Mouse (Mus musculus): ENCODE measurements around the gene Slc2a9. TPM values are rescaled to one million over a fixed set of nuclear protein-coding genes. Genes with fewer than 3 reads are reported as not detected.

The Slc2a9 gene
- polyA plus RNA-seq, 1 experiment, result 3.2 TPM

DNA sequence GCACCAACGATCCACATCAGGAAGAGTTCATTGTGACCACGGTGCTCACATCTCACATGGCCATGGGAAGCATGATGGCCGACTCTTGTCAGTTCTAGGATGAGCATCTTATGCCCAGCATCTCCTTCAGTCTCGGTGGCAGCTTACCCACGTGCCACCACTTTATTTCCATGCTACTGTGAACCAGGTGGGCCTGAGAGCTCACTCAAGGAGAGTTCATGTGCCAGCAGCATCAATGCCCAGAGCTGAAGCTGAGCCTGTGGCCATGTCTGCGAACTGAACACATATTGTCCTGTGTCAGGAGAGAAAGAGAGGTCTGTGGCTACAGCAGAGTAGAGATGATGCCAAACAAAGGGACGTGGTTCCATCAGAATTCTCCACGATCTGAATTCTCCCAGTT is 53.3 kb downstream of the Slc2a9 start:
- no peak for DNase-seq (ENCODE audit: low read depth in 1 of 2, low spot score in 2 of 2)
- Histone ChIP-seq H3K4me1 (ENCODE audit: control insufficient read depth, insufficient read depth, insufficient read length) (no peaks in the 10 kb centered on the region), H3K27me3 (ENCODE audit: control insufficient read depth, insufficient read depth, low read length) (no peaks in the 10 kb centered on the region), H3K36me3 (ENCODE audit: control insufficient read depth, insufficient read depth, low read length) (no peaks in the 10 kb centered on the region), H3K27ac (ENCODE audit: insufficient read depth, low read length) (no peak overlapping the region), H3K4me3 (ENCODE audit: extremely low read depth, insufficient read depth, insufficient read length) (no peak overlapping the region)
- TF ChIP-seq POLR2A (IDR thresholded peaks at IDR 0.05; ENCODE audit: low read depth, low read length) (no peak), CTCF (IDR thresholded peaks at IDR 0.05; ENCODE audit: extremely low read depth, insufficient read depth, insufficient read length, insufficient replicate concordance) (no peak)
- 94% methylated on average over 8 of the region's 8 CpGs for WGBS

DNA sequence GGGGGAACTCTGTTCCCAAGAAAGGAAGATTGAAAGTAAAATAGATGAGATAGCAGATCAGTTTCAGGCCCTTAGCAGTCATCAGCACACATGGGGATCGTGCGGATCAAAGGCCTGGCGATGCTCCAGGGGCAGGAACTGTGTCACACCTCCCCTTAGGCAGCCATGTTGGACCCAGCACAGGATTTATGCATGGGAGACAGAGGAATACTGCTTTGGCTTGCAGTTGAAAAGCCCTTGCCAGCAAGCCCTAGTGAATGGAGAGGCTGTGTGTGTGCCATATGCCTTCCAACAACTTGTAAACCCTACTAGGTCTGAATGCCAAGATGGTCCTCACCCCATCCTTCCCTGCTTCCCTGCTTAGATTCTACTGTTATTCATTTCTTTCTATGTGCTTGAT is 54.8 kb downstream of the Slc2a9 start:
- Histone ChIP-seq H3K4me1 (ENCODE audit: control insufficient read depth, insufficient read depth, insufficient read length) (no peaks in the 10 kb centered on the region), H3K27ac (ENCODE audit: insufficient read depth, low read length) (no peak overlapping the region), H3K4me3 (ENCODE audit: extremely low read depth, insufficient read depth, insufficient read length) (no peak overlapping the region), H3K27me3 (ENCODE audit: control insufficient read depth, insufficient read depth, low read length) (no peaks in the 10 kb centered on the region), H3K36me3 (ENCODE audit: control insufficient read depth, insufficient read depth, low read length) (no peaks in the 10 kb centered on the region)
- DNase-seq (ENCODE audit: low read depth in 1 of 2, low spot score in 2 of 2), result no peak
- 97% methylated on average over 3 of the region's 3 CpGs for WGBS
- TF ChIP-seq CTCF (IDR thresholded peaks at IDR 0.05; ENCODE audit: extremely low read depth, insufficient read depth, insufficient read length, insufficient replicate concordance), result no peak
- TF ChIP-seq POLR2A (IDR thresholded peaks at IDR 0.05; ENCODE audit: low read depth, low read length), result no peak

- no peak for TF ChIP-seq POLR2A (IDR thresholded peaks at IDR 0.05; ENCODE audit: low read depth, low read length)
- TF ChIP-seq CTCF (IDR thresholded peaks at IDR 0.05; ENCODE audit: extremely low read depth, insufficient read depth, insufficient read length, insufficient replicate concordance), result no peak
- H3K4me3 ChIP-seq (ENCODE audit: extremely low read depth, insufficient read depth, insufficient read length), result no peak overlapping the region
- no peak for DNase-seq (ENCODE audit: low read depth in 1 of 2, low spot score in 2 of 2)
- H3K36me3 ChIP-seq (ENCODE audit: control insufficient read depth, insufficient read depth, low read length), result no peaks in the 10 kb centered on the region
- H3K27me3 ChIP-seq (ENCODE audit: control insufficient read depth, insufficient read depth, low read length), result no peaks in the 10 kb centered on the region
- 73% methylated on average over 14 of the region's 14 CpGs for WGBS
- H3K4me1 ChIP-seq (ENCODE audit: control insufficient read depth, insufficient read depth, insufficient read length), result no peaks in the 10 kb centered on the region
- H3K27ac ChIP-seq (ENCODE audit: insufficient read depth, low read length), result no peak overlapping the region
Measured at GRCm38 (mm10) chr5:38446316-38446975, 56.5 kb downstream of the Slc2a9 start.

- no peak for DNase-seq (ENCODE audit: low read depth in 1 of 2, low spot score in 2 of 2)
- H3K4me1 ChIP-seq (ENCODE audit: control insufficient read depth, insufficient read depth, insufficient read length), result no peaks in the 10 kb centered on the region
- H3K27ac ChIP-seq (ENCODE audit: insufficient read depth, low read length), result no peak overlapping the region
- peaks cover 3% of the 10 kb centered on the region; the same call in 1 of the 2 replicates for H3K36me3 ChIP-seq (ENCODE audit: control insufficient read depth, insufficient read depth, low read length)
- TF ChIP-seq POLR2A (IDR thresholded peaks at IDR 0.05; ENCODE audit: low read depth, low read length) (no peak), CTCF (IDR thresholded peaks at IDR 0.05; ENCODE audit: extremely low read depth, insufficient read depth, insufficient read length, insufficient replicate concordance) (no peak)
- no peak overlapping the region for H3K4me3 ChIP-seq (ENCODE audit: extremely low read depth, insufficient read depth, insufficient read length)
- H3K27me3 ChIP-seq (ENCODE audit: control insufficient read depth, insufficient read depth, low read length), result no peaks in the 10 kb centered on the region
- 92% methylated on average over 10 of the region's 10 CpGs for WGBS
Measured at GRCm38 (mm10) chr5:38441088-38441839, 61.7 kb downstream of the Slc2a9 start.

- no peak for TF ChIP-seq CTCF (IDR thresholded peaks at IDR 0.05; ENCODE audit: extremely low read depth, insufficient read depth, insufficient read length, insufficient replicate concordance)
- TF ChIP-seq POLR2A (IDR thresholded peaks at IDR 0.05; ENCODE audit: low read depth, low read length), result no peak
- Histone ChIP-seq H3K4me1 (ENCODE audit: control insufficient read depth, insufficient read depth, insufficient read length) (no peaks in the 10 kb centered on the region), H3K27me3 (ENCODE audit: control insufficient read depth, insufficient read depth, low read length) (no peaks in the 10 kb centered on the region), H3K36me3 (ENCODE audit: control insufficient read depth, insufficient read depth, low read length) (peaks cover 3% of the 10 kb centered on the region; the same call in 1 of the 2 replicates), H3K27ac (ENCODE audit: insufficient read depth, low read length) (no peak overlapping the region), H3K4me3 (ENCODE audit: extremely low read depth, insufficient read depth, insufficient read length) (no peak overlapping the region)
- DNase-seq (ENCODE audit: low read depth in 1 of 2, low spot score in 2 of 2), result no peak
- WGBS, result 90% methylated on average over 9 of the region's 9 CpGs
Measured at GRCm38 (mm10) chr5:38440252-38441005, 62.5 kb downstream of the Slc2a9 start.

GRCm38 (mm10) chr5:38436681-38437080 is 66.3 kb downstream of the Slc2a9 start:
- TF ChIP-seq CTCF (IDR thresholded peaks at IDR 0.05; ENCODE audit: extremely low read depth, insufficient read depth, insufficient read length, insufficient replicate concordance), result no peak
- no peak for TF ChIP-seq POLR2A (IDR thresholded peaks at IDR 0.05; ENCODE audit: low read depth, low read length)
- no peaks in the 10 kb centered on the region for H3K27me3 ChIP-seq (ENCODE audit: control insufficient read depth, insufficient read depth, low read length)
- peaks cover 3% of the 10 kb centered on the region; the same call in 1 of the 2 replicates for H3K36me3 ChIP-seq (ENCODE audit: control insufficient read depth, insufficient read depth, low read length)
- no peak overlapping the region for H3K27ac ChIP-seq (ENCODE audit: insufficient read depth, low read length)
- DNase-seq (ENCODE audit: low read depth in 1 of 2, low spot score in 2 of 2), result no peak
- no peaks in the 10 kb centered on the region for H3K4me1 ChIP-seq (ENCODE audit: control insufficient read depth, insufficient read depth, insufficient read length)
- 95% methylated on average over 11 of the region's 11 CpGs for WGBS
- H3K4me3 ChIP-seq (ENCODE audit: extremely low read depth, insufficient read depth, insufficient read length), result no peak overlapping the region

Measured in spleen, adult 2 months (tissue).